Mouse (Mus musculus) megakaryocyte-erythroid progenitor cell, adult 5 weeks (primary cell): ENCODE results near the gene Gjb2. TPM values are rescaled to one million over a fixed set of nuclear protein-coding genes. Genes with fewer than 3 reads are reported as not detected.

Experiments
- polyA plus RNA-seq: library from polyadenylated mRNA; stranded (reverse); fragments of >175 nt; gene quantifications from 2 replicates; pipeline ENCODE4 v1.2.3, GENCODE M21; 2012

Gjb2 gene
- 0.10 and 0.12 TPM in 2 replicates for polyA plus RNA-seq

GRCm38 (mm10) chr14:57104106-57105023, at the start of gene Gjb2:
TSS of gene Gjb2 (minus strand) at chr14:57104702.

DNA sequence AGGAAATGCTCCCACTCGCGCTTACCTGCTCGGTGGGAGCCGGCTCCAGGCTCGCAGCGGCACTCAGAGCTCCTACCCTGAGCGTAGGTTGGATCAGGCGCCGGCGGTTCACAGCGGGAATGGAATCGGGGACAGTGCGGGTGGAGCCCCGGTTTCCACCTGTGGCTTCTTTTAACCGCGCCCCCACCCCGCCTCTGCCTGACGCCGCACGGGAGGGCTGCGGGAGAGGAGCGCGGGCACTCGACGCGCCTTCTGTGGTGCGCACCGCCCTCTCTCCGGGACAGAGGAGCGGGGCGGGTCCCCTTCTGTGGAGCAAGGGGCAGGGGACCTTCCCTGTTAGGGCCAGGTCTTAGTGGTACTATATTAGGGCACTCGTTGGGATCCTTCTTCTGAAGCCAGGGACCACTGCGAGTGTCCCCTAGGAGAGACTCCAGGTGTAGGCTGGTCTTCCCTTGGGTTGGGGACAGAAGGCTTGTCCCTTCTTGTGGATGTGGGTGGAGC, 28.7 kb upstream of the Gjb2 start, which contains the start of gene Gjb6:
TSS of gene Gjb6 (minus strand) at position 451 of the 501 bp plus-strand sequence.

GRCm38 (mm10) chr14:57115823-57116544, 11.5 kb upstream of the Gjb2 start, which contains the start of gene Gm4491:
TSS of gene Gm4491 (minus strand) at chr14:57115883.

DNA sequence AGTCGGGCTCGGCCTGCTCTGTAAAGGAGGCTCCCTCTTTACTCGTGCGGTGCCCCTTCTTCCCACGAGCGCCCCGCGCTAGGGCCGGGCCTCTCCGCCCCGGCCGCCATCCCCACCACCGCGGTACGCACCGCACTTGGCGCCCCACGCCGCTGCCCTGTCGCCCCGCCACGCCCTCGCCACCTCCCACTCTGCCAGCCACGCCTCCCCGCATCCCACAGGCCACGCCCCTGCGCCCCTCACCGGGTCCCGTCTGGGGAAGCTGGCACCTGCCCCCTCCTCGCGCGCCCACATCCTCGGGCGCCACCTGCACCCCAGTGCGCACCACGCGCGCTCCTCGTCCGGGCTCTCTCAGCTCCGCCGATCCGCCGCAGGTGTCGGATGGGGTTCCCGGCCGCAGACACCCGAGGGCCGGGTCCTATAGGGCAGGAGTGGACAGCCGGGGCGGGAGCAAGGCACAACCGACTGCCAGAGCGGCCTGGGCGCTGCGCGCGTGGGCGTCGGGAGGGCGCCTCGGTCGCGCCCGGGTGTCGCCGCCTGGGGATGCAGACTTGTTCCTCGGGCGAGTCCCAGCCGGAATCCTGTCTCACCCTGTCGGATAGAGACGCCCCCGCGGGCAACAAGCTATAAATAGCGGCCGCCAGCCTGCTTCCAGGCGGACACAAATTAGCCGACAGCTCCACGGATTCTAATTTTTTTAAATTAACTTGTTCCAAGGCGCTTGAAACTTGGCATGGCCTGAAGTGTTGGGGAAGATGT, 46.8 kb downstream of the Gjb2 start, which contains the start of gene Gja3:
TSS of gene Gja3 (minus strand) at position 538 of the 759 bp plus-strand sequence.

Other genes starting within 250 kb of the Gjb2 start
- 2.8 and 4.1 TPM in 2 replicates for gene Zmym2, start 218.0 kb downstream of the Gjb2 start, polyA plus RNA-seq
- not detected in 2 replicates for gene Gja3, start 46.6 kb downstream of the Gjb2 start, polyA plus RNA-seq
- not detected in 2 replicates for gene Gm4491, start 11.2 kb upstream of the Gjb2 start, polyA plus RNA-seq
- not detected in 2 replicates for gene Gjb6, start 28.9 kb upstream of the Gjb2 start, polyA plus RNA-seq